Mouse (Mus musculus): ENCODE data around the gene Dtymk. TPM values are rescaled to one million over a fixed set of nuclear protein-coding genes. Genes with fewer than 3 reads are reported as not detected.

The Dtymk gene
- polyA plus RNA-seq, 1 experiment from 2014 or later: 324 TPM

DNA sequence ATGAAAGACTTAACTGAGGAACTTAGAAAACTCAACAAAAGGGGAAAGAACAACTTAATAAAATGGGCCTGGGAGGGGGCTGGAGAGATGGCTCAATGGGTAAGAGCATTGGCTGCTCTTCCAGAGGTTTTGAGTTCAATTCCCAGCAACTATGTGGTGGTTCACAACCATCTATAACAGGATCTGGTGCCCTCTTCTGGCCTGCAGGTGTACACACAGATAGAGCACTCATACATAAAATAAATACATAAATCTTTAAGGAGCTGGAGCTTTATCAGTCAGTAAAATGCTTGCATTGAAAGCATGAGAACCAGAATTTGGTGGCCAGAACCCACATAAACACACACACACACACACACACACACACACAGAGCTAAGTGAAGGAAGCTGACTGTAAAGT lies 58.8 kb downstream of the Dtymk start:
- DNase-seq (ENCODE audit: low spot score) (no peak), ATAC-seq (replicated peaks; ENCODE audit: low FRiP score) (no peak)
- Histone ChIP-seq H3K9me3 (ENCODE audit: control insufficient read depth, low read length) (no peaks in the 10 kb centered on the region), H3K27ac (ENCODE audit: low read depth, low read length) (no peak overlapping the region), H3K36me3 (ENCODE audit: control insufficient read depth, insufficient read depth, low read length) (no peaks in the 10 kb centered on the region), H3K4me3 (ENCODE audit: low read depth, low read length) (no peak overlapping the region), H3K27me3 (replicated peaks; ENCODE audit: control insufficient read depth, insufficient read depth, low read length) (no peaks in the 10 kb centered on the region), H3K4me1 (replicated peaks; ENCODE audit: control insufficient read depth, insufficient read depth, low read length) (peaks cover 10% of the 10 kb centered on the region), H3K9ac (ENCODE audit: low read depth, low read length) (no peak overlapping the region), H3K4me2 (no peak overlapping the region)

Other genes with a start within 250 kb of the Dtymk start
- 97.7 and 102 TPM in 2 replicates for gene Stk25, start 143.3 kb downstream of the Dtymk start, polyA plus RNA-seq (2014; fragmentation: Nextera tagmentation; extraction: Ambion mirVana)
- 11.3 and 12.2 TPM in 2 replicates for gene Bok, start 116.3 kb downstream of the Dtymk start, polyA plus RNA-seq (2014; fragmentation: Nextera tagmentation; extraction: Ambion mirVana)
- 86.2 and 87.6 TPM in 2 replicates for gene Atg4b, start 50.4 kb downstream of the Dtymk start, polyA plus RNA-seq (2014; fragmentation: Nextera tagmentation; extraction: Ambion mirVana)
- gene Thap4, start 47.1 kb downstream of the Dtymk start, polyA plus RNA-seq (2014; fragmentation: Nextera tagmentation; extraction: Ambion mirVana): 28.9 and 31.7 TPM in 2 replicates
- 23.1 and 24.2 TPM in 2 replicates for gene Ing5, start 2.0 kb upstream of the Dtymk start, polyA plus RNA-seq (2014; fragmentation: Nextera tagmentation; extraction: Ambion mirVana)
- gene D2hgdh, start 23.0 kb upstream of the Dtymk start, polyA plus RNA-seq (2014; fragmentation: Nextera tagmentation; extraction: Ambion mirVana): 10.1 and 12.3 TPM in 2 replicates
- not detected in 2 replicates for gene Gal3st2, start 59.4 kb upstream of the Dtymk start, polyA plus RNA-seq (2014; fragmentation: Nextera tagmentation; extraction: Ambion mirVana)
- not detected in 2 replicates for gene Gal3st2b, start 116.4 kb upstream of the Dtymk start, polyA plus RNA-seq (2014; fragmentation: Nextera tagmentation; extraction: Ambion mirVana)
- gene Gal3st2c, start 188.6 kb upstream of the Dtymk start, polyA plus RNA-seq (2014; fragmentation: Nextera tagmentation; extraction: Ambion mirVana): not detected in 2 replicates
- not detected in 2 replicates for gene Neu4, start 218.5 kb upstream of the Dtymk start, polyA plus RNA-seq (2014; fragmentation: Nextera tagmentation; extraction: Ambion mirVana)